Mouse (Mus musculus): ENCODE results near the gene Hadha.
A peak's percentile ranks its signal among the peaks of the same experiment; 100 is the strongest.

The Hadha gene

DNA sequence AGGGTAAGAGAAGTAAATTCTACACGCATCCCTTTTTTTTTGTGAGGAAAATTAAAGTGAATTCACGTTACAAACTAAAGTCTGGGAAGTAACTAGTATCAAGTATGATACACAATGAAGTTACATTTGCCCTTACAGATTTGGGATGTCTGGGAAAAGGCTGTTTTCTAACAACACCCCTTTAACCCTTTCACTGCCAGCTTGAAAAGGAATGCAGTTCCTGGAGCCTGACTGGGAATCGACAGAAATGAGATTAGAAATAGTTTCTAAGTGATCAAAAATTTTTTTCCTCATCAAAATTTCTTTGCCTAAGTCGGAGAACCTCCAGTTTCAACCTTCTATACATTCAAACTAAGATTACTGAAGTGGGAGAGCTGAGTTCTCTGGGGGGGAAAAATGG is 949 bp downstream of the Hadha start:
- DNase-seq (ENCODE audit: low spot score in 2 of 2), result no peak

DNA sequence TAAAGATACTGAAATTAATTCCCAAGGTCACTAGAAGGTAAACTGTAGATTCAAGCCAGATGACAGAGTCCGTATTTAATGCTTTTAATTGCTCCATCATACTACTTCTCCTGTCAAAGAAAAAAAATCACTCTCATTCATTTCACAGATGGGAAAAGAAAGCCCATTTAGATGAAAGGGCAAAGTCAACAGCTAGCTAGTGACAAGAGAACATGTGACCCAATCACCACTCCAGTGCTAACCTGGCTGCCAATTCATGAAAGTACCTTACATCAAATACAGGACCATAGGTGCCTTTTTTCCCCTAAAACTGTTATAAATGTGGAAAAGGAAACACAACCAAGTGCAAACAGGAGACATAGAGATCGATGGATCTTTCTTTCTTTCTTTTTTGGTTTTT is 1.7 kb downstream of the Hadha start:
- no peak for DNase-seq (ENCODE audit: low spot score in 2 of 2)

DNA sequence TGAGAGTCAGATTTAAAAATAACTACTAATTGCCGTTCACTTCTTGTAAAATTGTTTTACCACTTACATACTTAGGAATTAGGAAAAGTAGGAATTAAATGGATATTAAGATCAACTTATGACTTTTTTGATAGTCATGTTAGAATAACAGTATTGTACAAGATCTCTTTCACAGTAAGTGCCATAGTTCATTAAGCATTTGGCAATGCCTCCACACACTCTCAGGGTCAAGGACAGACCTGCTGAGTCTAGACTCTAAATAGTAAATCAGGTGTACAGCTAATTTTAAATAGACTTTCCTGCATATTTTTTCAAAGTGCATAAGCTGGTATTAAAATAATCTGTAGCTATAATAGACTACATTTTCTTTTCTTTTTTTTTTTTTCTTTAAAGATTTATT is 2.5 kb downstream of the Hadha start:
- DNase-seq (ENCODE audit: low spot score in 2 of 2), result no peak

DNA sequence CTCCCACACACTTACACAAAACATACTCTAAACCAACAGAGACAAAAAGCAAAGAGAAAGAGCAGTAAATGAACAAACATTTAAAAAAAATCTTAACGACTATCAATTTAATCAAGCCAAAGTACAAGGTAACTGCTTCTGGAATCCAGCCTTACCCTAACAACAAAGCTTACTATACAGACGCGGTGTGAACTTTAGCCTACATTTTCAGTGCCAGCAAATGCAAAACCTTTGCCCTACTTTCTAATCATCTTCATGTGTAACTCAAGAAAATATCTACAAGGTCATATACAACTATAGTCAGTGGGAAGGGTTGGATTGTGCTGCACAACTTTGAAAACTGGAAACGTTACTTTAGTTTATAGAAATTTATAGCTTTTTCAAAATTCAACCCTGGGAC is 3.0 kb downstream of the Hadha start:
- no peak for DNase-seq (ENCODE audit: low spot score in 2 of 2)

DNA sequence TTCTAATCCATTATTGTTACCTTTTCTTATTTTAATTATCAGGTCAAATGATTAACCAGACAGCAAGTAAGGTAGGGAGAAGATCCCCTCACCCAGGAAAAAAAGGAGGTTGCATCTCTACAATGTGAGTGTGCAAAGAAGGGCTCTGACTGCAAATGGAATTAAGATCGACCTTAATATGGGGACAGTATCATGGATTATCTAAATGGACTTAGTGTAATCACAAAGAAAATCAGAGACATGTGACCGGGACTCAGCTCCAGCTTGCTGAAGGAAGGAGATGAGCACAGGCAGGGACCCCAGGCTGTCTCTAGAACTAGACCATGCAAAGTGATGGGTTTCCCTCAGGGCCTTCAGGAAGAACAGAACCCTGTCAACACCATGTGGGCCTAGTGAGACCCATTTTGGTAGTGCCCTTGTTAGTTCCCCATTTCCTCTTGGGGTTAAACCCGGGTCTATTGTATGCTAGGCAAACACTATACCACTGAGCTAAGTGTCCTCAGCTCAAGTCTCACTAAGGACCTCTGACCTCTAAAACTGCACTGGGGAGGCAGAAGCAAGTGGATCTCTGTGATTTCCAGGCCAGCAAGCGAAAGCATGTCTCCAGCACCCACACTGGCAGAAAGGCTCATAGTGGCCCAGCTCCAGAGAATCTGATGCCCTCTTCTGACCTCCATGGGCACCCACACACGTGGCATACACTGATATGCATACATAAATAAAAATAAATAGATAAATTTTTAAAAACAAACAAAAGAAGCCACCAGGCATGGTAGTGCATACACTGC is 6.6 kb downstream of the Hadha start:
- DNase-seq (ENCODE audit: low spot score in 2 of 2), result no peak

DNA sequence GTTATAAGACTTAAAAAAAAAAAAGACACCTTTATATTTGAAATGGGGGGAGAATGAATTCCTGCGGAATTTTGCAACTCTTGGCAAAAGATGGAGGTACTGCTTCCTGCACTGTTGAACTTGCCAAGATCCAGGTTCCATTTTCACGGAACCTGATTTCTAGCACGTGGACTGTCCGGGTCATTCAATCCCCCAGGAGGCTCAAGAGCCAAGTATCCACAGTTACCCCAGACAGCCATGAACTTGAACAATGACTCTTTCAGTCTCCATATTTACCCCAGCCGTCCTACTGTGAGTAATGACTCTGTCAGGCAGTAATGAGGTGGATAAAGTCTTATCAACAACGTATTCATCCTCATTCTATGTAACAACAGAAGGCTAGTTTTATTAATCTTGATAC is 8.4 kb downstream of the Hadha start:
- DNase-seq (ENCODE audit: low spot score in 2 of 2), result no peak

DNA sequence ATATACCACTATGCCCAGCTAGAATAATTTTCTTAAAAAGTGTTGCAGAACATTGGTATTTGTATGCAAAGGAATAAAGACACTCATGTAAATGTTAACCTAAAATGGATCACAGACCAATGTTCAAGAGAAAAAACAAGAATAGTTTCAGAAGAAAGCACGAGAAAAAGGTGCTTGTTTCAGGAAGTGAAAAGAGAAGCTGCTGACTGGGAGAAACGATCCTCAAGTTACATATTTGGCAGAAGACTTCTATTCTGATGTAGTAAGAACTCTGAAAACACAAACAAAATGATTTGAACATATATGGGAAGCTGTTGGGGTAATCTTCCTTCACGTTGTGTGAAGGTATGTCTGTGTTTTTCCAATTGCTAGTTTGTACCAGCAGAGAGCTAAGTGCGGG is 16.8 kb downstream of the Hadha start:
- no peak for DNase-seq (ENCODE audit: low spot score in 2 of 2)

DNA sequence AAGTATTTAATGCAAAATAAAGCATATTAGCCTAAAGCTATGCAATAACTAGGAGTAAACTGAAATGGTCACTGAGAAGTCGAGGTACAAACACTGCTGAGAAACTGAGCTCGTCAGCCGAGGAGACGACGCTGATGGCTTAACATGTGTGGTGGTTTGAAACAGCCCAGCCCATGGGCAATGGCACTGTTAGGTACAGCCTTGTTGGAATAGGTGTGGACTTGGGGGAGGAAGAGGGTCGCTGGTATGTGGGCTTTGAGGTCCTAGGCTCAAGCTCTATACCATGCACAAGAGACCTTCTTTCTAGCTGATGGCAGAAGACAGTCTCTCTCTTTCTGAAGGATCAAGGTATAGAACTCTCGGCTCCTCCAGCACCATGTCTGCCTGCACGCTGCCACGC is 17.7 kb downstream of the Hadha start:
- no peak for DNase-seq (ENCODE audit: low spot score in 2 of 2)

DNA sequence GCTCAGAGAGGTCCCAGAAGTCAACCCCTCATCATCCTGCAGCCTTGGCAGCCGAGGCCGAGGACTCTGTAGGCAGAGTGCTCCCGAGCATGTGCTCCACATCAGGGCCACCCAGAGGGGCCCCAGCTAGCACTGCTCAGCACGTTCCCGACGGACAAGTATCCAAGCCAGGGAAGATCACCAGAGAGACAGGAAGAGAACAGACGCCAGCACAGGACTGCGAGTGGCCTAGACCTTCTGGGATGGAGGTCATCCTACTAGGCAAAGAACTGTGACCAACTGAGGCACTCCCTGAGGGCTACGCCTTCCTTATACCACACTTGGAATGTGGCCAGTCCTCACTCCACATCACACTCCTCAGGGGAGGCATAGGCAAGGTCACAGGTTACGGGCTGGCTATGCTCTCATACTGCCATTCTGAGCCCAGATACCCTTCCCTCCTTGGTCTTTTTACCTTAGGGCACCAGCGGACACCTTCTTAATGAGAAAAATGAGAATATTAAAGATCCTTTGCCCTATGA is 19.2 kb downstream of the Hadha start:
- DNase-seq (ENCODE audit: low spot score in 2 of 2), result no peak

DNA sequence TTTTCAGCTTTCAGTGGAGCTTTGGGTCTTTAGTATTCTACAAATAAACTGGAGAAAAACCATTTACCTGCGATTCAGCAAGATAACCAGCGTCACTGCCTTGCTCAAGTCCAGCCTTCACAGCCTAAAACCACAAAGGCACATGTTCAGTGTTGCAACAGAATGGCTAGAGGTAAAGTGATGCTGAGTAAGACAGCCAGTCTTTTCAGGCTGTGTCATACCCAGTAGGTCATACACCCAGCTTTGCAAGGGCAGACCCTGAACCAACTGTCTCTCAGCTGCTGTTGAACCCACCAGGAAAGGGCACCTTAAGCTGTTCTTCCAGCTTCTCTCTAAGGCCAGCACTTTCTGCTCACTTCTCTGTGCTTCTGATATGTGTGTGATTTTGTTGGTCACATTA is 22.8 kb downstream of the Hadha start:
- DNase-seq (ENCODE audit: low spot score in 2 of 2), result no peak

DNA sequence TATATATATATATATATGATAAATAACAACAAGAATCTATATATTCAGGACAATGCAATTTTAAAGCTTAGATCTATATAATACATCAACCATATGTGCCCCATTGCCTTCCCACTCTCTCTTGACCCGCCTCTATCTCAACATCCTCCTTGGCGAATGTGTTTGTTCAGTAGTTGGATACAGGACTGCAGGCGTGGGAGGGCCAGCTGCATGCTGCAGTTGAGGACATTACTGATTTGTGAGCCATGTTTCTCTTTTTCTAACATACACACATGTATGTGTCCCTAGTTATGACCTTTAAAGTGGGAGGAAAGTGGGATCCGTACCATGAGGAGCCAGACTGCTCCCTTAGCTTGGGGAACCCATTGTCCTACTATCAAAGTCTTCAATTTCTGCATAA is 23.7 kb downstream of the Hadha start:
- no peak for DNase-seq (ENCODE audit: low spot score in 2 of 2)

DNA sequence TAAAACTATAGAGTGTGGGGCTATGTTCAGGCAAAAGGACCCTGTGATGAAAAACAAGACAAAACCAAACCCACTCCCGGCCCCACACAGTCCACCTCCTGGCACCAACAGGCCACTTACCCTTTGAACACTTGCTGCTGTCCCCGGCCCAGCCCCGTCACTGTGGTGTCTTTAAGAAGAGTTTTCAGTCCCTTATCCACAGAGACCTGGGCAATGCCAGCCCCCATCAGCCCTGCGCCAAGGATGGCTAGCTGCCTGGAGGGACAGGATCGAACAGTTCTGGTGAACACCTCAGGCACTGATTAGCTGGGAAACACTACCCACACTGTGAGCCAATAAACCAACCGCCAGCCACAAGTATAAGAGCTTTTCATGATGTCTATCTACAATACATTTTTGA is 26.3 kb downstream of the Hadha start:
- no peak for DNase-seq (ENCODE audit: low spot score in 2 of 2)

DNA sequence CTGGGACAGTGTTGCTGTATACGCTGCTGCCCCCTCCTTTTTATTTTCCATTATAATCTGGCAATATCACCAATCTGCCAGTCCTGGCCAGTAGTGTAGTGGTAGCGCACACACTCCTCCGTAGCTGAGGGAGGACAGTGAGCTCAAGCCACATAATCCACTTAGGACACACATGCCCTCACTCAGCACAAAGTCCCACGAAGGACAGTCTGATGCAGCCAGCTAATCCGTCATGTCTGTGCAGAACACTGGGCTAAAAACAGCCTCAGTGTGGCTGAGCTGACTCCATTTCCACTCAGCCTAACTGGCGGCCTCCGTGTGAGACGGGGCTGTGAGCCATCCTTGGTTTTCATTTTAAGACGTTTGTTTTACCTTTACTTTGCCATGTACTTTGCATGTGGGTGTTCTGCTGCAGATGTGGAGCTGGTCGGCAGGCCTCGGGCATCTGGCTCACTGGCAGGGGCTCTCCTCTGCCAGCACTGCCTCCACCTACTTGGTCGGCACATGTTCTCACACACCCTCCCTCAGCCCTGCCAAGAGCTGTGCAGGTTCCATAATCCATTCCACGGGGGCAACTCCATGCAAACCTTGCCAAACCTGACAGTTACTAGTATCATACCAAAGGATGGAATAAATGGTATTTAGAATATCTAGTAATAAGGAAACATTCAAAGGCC is 26.9 kb downstream of the Hadha start:
- no peak for DNase-seq (ENCODE audit: low spot score in 2 of 2)

DNA sequence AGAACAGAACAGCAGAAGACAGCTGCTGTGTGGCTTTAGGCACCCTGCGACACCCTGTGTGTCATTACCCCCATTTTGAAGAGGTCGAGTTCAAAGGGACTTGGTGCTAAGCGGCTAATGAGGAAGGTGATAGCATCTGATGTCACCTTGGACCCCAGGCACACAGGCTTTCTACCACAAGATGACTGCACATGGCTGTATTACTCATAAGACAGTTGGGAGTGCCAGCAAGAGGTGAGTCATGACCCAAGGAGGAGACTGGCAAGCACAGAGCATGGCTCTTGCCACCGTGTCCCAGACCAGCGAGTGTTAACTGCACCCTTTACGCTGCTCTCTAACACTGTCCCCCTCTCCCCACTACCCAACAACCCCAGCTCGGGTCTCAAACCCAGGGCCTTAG is 28.2 kb downstream of the Hadha start:
- DNase-seq (ENCODE audit: low spot score in 2 of 2), result no peak

DNA sequence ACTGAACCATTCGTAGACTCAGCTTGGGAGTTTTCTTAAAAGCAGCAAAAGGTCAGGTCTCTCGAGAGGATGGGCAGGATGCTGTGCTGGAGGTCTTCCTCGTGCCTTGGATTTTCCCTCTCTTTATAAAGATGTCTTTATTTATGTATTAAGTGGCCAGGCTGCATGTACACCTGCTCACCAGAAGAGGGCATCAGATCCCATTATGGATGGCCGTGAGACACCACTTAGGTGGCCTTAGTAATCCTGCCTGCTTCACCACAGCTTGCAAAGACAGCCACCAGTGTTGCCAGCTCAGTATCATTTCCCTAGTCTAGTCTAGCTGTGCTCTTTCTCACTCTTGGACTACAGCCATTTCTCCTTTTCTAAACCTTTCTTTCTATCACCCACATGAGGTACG is 29.4 kb downstream of the Hadha start:
- DNase-seq (ENCODE audit: low spot score in 2 of 2), result no peak

DNA sequence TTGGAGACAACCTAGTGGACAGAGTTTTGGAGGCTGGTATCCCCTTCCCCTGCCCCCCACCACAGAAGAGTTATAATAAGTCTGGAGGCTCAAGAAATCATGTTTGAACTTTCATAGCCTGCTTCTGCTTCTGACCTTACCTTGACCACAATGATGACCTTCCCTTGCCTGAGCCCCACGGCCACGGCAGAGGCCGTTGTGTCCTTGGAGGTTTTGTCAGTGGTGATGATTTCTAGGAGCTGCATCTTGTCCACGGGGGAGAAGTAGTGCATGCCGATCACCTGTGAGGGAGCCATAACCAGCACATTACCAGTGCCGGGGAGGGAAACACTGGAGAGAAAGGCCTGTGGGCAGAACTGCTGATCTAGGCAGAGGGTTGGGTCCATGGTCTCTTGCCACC is 32.5 kb downstream of the Hadha start:
- DNase-seq (ENCODE audit: low spot score in 2 of 2), result no peak

DNA sequence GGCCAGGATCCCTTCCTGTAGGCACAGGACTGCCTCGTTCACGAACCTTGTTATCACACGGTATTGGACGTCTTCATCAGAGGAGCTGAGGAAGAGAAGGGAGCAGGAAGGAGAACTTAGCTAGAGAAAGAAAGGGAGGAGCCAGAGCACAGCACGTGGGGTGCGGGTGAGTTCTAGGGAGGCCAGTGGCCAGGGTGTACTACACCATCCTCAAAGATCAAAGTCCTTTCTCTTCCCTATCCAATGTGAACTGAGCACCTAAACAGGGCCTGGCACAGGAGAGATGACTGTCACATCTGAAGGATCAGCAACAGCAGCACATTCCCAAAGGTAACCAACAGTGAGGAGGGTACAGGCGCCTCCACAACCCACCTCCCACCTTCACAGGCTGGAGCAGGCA is 34.9 kb downstream of the Hadha start:
- DNase-seq (ENCODE audit: low spot score in 2 of 2), result no peak

DNA sequence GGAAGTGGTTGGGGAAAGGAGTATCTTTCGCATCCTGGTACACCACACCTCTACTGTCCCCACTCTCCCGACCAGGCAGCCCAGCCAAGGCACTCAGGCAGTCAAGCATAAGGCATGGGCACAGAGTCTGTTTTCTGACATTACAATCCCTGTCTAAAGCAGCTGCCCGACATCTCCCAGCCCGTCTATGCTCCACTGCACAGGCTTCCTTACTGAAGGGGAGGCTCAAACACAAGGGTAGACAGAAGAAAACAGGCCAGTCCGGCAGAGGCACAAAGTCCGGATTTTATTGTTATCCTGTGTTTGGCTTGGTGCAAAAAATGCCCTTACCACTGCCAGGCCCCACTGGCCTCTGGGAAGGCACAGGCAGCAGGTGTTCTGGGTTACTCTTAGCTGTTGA is 35.8 kb downstream of the Hadha start:
- DNase-seq (ENCODE audit: low spot score in 2 of 2), result no peak

DNA sequence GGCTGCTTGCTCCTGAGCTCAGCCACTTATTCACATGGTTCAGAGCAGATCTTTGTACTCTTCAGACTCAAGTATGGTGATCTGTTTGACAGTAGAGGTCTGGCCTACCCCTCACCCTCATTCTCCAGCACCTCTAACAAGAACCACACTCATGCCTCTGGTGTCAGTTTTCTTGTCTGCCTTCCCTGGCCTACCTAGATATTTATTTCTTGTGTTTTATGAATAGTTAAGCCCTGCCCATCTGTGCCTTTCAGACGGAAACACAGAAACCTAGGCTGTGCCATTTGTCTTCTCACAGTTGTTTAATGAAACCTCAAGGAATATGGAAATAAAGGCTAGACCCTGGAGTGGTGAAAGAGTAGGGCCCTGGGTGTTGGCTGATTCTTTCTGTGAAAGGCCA is 36.9 kb downstream of the Hadha start:
- no peak for DNase-seq (ENCODE audit: low spot score in 2 of 2)

DNA sequence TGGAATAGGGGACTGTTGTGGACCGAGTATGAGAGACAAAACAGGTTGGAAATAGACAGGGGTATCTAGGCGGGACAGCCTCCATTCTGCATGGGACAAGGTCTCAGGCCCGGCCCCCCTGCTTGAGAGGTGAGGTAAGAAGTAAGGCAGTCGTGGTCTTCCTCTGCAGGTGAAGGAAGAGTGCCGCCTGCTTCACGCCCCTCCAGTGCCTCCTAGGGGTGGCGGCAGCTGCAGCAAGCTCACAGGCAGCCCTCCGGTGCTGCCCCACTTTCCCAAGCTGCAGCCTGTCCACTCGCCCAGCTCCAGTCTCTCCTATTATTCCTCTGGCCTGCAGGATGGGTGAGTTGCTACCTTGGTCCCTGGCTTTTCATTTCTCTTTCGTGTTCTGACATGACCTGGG is 39.2 kb downstream of the Hadha start:
- DNase-seq (ENCODE audit: low spot score in 2 of 2), result no peak

DNA sequence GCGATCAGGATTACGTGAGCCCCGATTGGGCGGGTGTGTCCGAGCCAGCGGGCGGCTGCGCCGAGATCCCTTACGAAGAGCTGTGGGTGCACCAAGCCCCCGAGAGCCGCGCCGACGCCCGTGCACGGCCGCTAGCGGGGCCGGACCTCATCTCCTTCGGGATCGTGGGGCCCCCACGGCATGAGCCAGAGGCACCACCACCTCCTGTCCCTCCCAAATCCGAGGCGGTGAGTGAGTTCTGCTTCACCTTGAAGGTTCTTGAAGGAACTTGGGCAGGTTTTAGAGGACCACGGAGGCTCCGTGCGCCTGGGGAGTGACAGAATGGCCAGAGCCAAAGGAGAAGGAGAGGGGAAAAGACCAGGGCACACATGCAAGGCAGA is 40.2 kb downstream of the Hadha start:
- DNase-seq (ENCODE audit: low spot score in 2 of 2), result no peak

DNA sequence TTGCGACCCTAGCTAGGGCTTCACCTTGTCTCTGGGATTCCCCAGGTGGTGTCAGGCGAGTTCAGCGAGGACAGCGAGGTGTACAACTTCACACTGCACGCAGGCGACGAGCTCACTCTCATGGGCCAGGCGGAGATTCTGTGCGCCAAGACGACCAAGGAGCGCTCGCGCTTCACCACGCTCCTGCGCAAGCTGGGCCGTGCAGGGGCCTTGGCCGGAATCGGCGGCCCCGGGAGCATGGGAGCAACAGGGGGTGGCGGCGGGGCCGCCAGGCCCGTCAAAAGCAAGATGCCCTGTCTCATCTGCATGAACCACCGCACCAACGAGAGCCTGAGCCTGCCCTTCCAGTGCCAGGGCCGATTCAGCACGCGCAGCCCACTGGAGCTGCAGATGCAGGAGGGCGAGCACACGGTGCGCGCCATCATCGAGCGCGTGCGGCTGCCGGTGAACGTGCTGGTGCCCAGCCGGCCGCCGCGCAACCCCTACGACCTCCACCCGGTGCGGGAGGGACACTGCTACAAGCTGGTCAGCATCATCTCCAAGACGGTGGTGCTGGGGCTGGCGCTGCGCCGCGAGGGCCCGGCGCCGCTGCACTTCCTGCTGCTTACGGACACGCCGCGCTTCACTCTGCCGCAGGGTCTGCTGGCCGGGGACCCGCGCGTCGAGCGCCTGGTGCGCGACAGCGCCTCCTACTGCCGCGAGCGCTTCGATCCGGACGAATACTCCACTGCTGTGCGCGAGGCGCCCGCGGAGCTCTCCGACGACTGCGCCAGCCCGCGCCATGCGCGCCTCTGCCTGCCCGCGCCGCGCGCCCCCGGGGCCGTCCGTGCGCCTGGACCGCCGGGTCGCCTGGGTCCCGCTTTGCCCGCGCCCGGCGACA is 40.8 kb downstream of the Hadha start:
- DNase-seq (ENCODE audit: low spot score in 2 of 2), result peak; percentile 58 to 65

Data from frontal cortex, postnatal 36 days (tissue).